Mouse (Mus musculus) embryonic facial prominence, embryonic 15.5 days (tissue): Measurements from ENCODE around the gene Calml4. TPM values are rescaled to one million over a fixed set of nuclear protein-coding genes. Genes with fewer than 3 reads are reported as not detected.
"Not testable (repeated sequence)": the region's sequence is repeated elsewhere in the genome, so short reads cannot be mapped to it uniquely, and the experiment has no call there.

Experiments
- ATAC-seq: fragments of 200-750 bp; cut with Nextera tagmentation; 2 replicates; pipeline ENCODE4 v1.8.0; 2017; ENCODE audit warnings: low read depth, moderate TSS enrichment; ENCODE audit not compliant: insufficient number of reproducible peaks, low FRiP score, low TSS enrichment
- H3K27ac ChIP-seq: fragments of 300-500 bp; sonication (generic); replicated peaks from 2 replicates; pipeline ENCODE4 v1.5.1; 2015; ENCODE audit warnings: mild to moderate bottlenecking, inconsistent platforms
- H3K27me3 ChIP-seq: fragments of 300-500 bp; sonication (generic); 2 replicates; pipeline ENCODE4 v1.6.1; 2015; ENCODE audit warnings: inconsistent platforms
- H3K36me3 ChIP-seq: fragments of 300-500 bp; sonication (generic); 2 replicates; pipeline ENCODE4 v1.6.1; 2015; ENCODE audit warnings: mild to moderate bottlenecking, inconsistent platforms
- H3K4me1 ChIP-seq: fragments of 300-500 bp; sonication (generic); 2 replicates; pipeline ENCODE4 v1.6.1; 2015; ENCODE audit warnings: inconsistent platforms
- H3K4me2 ChIP-seq: fragments of 300-500 bp; sonication (generic); replicated peaks from 2 replicates; pipeline ENCODE4 v1.6.1; 2015; ENCODE audit warnings: mild to moderate bottlenecking, inconsistent platforms
- H3K4me3 ChIP-seq: fragments of 300-500 bp; sonication (generic); replicated peaks from 2 replicates; pipeline ENCODE4 v1.5.1; 2015; ENCODE audit warnings: mild to moderate bottlenecking, inconsistent platforms
- H3K9ac ChIP-seq: fragments of 300-500 bp; sonication (generic); 2 replicates; pipeline ENCODE4 v1.6.1; 2015; ENCODE audit warnings: inconsistent platforms
- H3K9me3 ChIP-seq: fragments of 300-500 bp; sonication (generic); replicated peaks from 2 replicates; pipeline ENCODE4 v1.6.1; 2016; ENCODE audit warnings: inconsistent platforms
- WGBS: fragments of 180-500 bp; shearing (Covaris S2); methylation state at CpG from one replicate; pipeline ENCODE4 v1.1.7; 2015; 5-methylcytosine and 5-hydroxymethylcytosine counted together
- polyA plus RNA-seq: library from polyadenylated mRNA; unstranded; fragments of >200 nt; fragmentation: Nextera tagmentation; extraction: Ambion mirVana; gene quantifications from 2 replicates; pipeline ENCODE4 v1.2.1, GENCODE M21; 2015

Calml4 gene
- polyA plus RNA-seq, 1 experiment from 2014 or later: 16.6 TPM

- Histone ChIP-seq H3K4me3 (no peak overlapping the region), H3K36me3 (no peaks in the 10 kb centered on the region), H3K27me3 (no peaks in the 10 kb centered on the region), H3K9ac (no peak overlapping the region), H3K4me1 (peaks cover 15% of the 10 kb centered on the region), H3K4me2 (no peak overlapping the region), H3K9me3 (no peaks in the 10 kb centered on the region), H3K27ac (no peak overlapping the region)
- no peak for ATAC-seq
- WGBS: 78% methylated on average over 3 of the region's 3 CpGs
Observed at GRCm38 (mm10) chr9:62819494-62819893, 38.4 kb upstream of the Calml4 start.

GRCm38 (mm10) chr9:62819910-62820309 is 38.0 kb upstream of the Calml4 start:
- H3K9ac ChIP-seq, H3K4me2 ChIP-seq, H3K27ac ChIP-seq, H3K9me3 ChIP-seq, H3K36me3 ChIP-seq, H3K4me3 ChIP-seq, ATAC-seq, H3K27me3 ChIP-seq: not testable (repeated sequence)
- 80% methylated on average over 6 of the region's 6 CpGs for WGBS
- peaks cover 15% of the 10 kb centered on the region for H3K4me1 ChIP-seq

- Histone ChIP-seq H3K27me3 (no peaks in the 10 kb centered on the region), H3K4me3 (no peak overlapping the region), H3K27ac (0 out of 2 replicates have a peak overlapping the region, but pooled peaks have one; percentile 11), H3K4me2 (no peak overlapping the region), H3K9ac (no peak overlapping the region), H3K9me3 (no peaks in the 10 kb centered on the region), H3K36me3 (no peaks in the 10 kb centered on the region), H3K4me1 (peaks cover 17% of the 10 kb centered on the region)
- 65% methylated on average over 6 of the region's 6 CpGs for WGBS
- ATAC-seq: no peak
Observed at GRCm38 (mm10) chr9:62820829-62821228, 37.1 kb upstream of the Calml4 start.

- no peak overlapping the region for H3K9ac ChIP-seq
- 96% methylated on average over 7 of the region's 7 CpGs for WGBS
- ATAC-seq: no peak
- H3K27me3 ChIP-seq: no peaks in the 10 kb centered on the region
- no peaks in the 10 kb centered on the region for H3K9me3 ChIP-seq
- no peaks in the 10 kb centered on the region for H3K36me3 ChIP-seq
- H3K4me3 ChIP-seq: no peak overlapping the region
- no peak overlapping the region for H3K27ac ChIP-seq
- H3K4me2 ChIP-seq: no peak overlapping the region
- peaks cover 19% of the 10 kb centered on the region for H3K4me1 ChIP-seq
Observed at GRCm38 (mm10) chr9:62821811-62822210, 36.1 kb upstream of the Calml4 start.

GRCm38 (mm10) chr9:62825791-62826393 is 32.0 kb upstream of the Calml4 start:
- 14% methylated on average over 9 of the region's 9 CpGs for WGBS
- Histone ChIP-seq H3K9ac (no peak overlapping the region), H3K27ac (no peak overlapping the region), H3K27me3 (no peaks in the 10 kb centered on the region), H3K4me1 (peaks cover 15% of the 10 kb centered on the region; the same call in 1 of the 2 replicates), H3K9me3 (no peaks in the 10 kb centered on the region), H3K4me3 (no peak overlapping the region), H3K36me3 (no peaks in the 10 kb centered on the region), H3K4me2 (no peak overlapping the region)
- no peak for ATAC-seq

- Histone ChIP-seq H3K27ac (no peak overlapping the region; the same call in 1 of the 2 replicates), H3K4me2 (no peak overlapping the region), H3K9ac (no peak overlapping the region)
Observed at GRCm38 (mm10) chr9:62826456-62826855, 31.4 kb upstream of the Calml4 start.

GRCm38 (mm10) chr9:62827939-62828652 is 29.8 kb upstream of the Calml4 start:
- H3K27ac ChIP-seq: peak overlapping the region; percentile 68
- 6% methylated on average over 24 of the region's 24 CpGs for WGBS
- H3K4me2 ChIP-seq: peak overlapping the region; percentile 51
- H3K27me3 ChIP-seq: no peaks in the 10 kb centered on the region
- H3K4me3 ChIP-seq: peak overlapping the region; percentile 42
- H3K4me1 ChIP-seq: peaks cover 15% of the 10 kb centered on the region; the same call in 1 of the 2 replicates
- no peak for ATAC-seq
- no peaks in the 10 kb centered on the region for H3K9me3 ChIP-seq
- H3K36me3 ChIP-seq: no peaks in the 10 kb centered on the region
- H3K9ac ChIP-seq: 0 out of 2 replicates have a peak overlapping the region, but pooled peaks have one; percentile 6

More at GRCm38 (mm10) chr9:62826456-62826855, 31.4 kb upstream of the Calml4 start:
- no peak overlapping the region for H3K4me3 ChIP-seq
- no peaks in the 10 kb centered on the region for H3K9me3 ChIP-seq
- no peaks in the 10 kb centered on the region for H3K36me3 ChIP-seq
- peaks cover 15% of the 10 kb centered on the region; the same call in 1 of the 2 replicates for H3K4me1 ChIP-seq
- no peak for ATAC-seq
- H3K27me3 ChIP-seq: no peaks in the 10 kb centered on the region
- 10% methylated on average over 7 of the region's 7 CpGs for WGBS

- peak; percentile 91 for ATAC-seq
- Histone ChIP-seq H3K4me1 (peaks cover 15% of the 10 kb centered on the region; the same call in 1 of the 2 replicates), H3K36me3 (no peaks in the 10 kb centered on the region), H3K27ac (peak overlapping the region; percentile 68), H3K4me3 (peak overlapping the region; percentile 42), H3K9me3 (no peaks in the 10 kb centered on the region), H3K27me3 (no peaks in the 10 kb centered on the region), H3K9ac (no peak overlapping the region), H3K4me2 (peak overlapping the region; percentile 51)
- whole genome bisulfite sequencing: under 1% methylated on average over 23 of the region's 23 CpGs
Observed at GRCm38 (mm10) chr9:62828662-62829086, 29.2 kb upstream of the Calml4 start.

GRCm38 (mm10) chr9:62829877-62830276 is 28.0 kb upstream of the Calml4 start:
- Histone ChIP-seq H3K27ac (no peak overlapping the region), H3K4me3 (no peak overlapping the region), H3K36me3 (no peaks in the 10 kb centered on the region), H3K4me2 (no peak overlapping the region), H3K9ac (no peak overlapping the region), H3K4me1 (peaks cover 15% of the 10 kb centered on the region; the same call in 1 of the 2 replicates), H3K27me3 (no peaks in the 10 kb centered on the region), H3K9me3 (no peaks in the 10 kb centered on the region)
- 76% methylated on average over 6 of the region's 6 CpGs for WGBS
- ATAC-seq: no peak

- no peak for ATAC-seq
- Histone ChIP-seq H3K4me1 (peaks cover 19% of the 10 kb centered on the region), H3K4me3 (no peak overlapping the region), H3K27me3 (no peaks in the 10 kb centered on the region), H3K9ac (no peak overlapping the region), H3K36me3 (no peaks in the 10 kb centered on the region), H3K9me3 (no peaks in the 10 kb centered on the region), H3K27ac (no peak overlapping the region), H3K4me2 (no peak overlapping the region)
- WGBS: 75% methylated on average over 5 of the region's 5 CpGs
Observed at GRCm38 (mm10) chr9:62834906-62835305, 23.0 kb upstream of the Calml4 start.

GRCm38 (mm10) chr9:62835705-62836446 is 22.0 kb upstream of the Calml4 start:
- no peak overlapping the region for H3K9ac ChIP-seq
- no peak overlapping the region for H3K4me2 ChIP-seq
- no peaks in the 10 kb centered on the region for H3K36me3 ChIP-seq
- no peaks in the 10 kb centered on the region for H3K27me3 ChIP-seq
- H3K9me3 ChIP-seq: no peaks in the 10 kb centered on the region
- no peak overlapping the region for H3K27ac ChIP-seq
- WGBS: 51% methylated on average over 4 of the region's 4 CpGs
- peaks cover 28% of the 10 kb centered on the region for H3K4me1 ChIP-seq
- H3K4me3 ChIP-seq: no peak overlapping the region
- ATAC-seq: no peak
